Mouse (Mus musculus) liver, embryonic 11.5 days (tissue): Measurements from ENCODE around the gene Paf1. TPM values are rescaled to one million over a fixed set of nuclear protein-coding genes. Genes with fewer than 3 reads are reported as not detected.

Experiments
- ATAC-seq: fragments of 200-750 bp; cut with Nextera tagmentation; replicated peaks from 2 replicates; pipeline ENCODE4 v1.8.0; 2017; ENCODE audit warnings: moderate number of reproducible peaks, mild to moderate bottlenecking, moderate TSS enrichment, moderate library complexity; ENCODE audit not compliant: low FRiP score
- DNase-seq: peaks from one replicate; pipeline ENCODE4 v3.0.0-alpha.2; 2017; ENCODE audit warnings: low spot score
- H3K27ac ChIP-seq: fragments of 300-500 bp; sonication (generic); 2 replicates; pipeline ENCODE4 v1.5.1; 2014; ENCODE audit warnings: mild to moderate bottlenecking, low read depth, low read length, control low read depth
- H3K27me3 ChIP-seq: fragments of 300-500 bp; sonication (generic); replicated peaks from 2 replicates; pipeline ENCODE4 v1.6.1; 2014; ENCODE audit warnings: low read length, mixed read lengths; ENCODE audit not compliant: control insufficient read depth, insufficient read depth
- H3K36me3 ChIP-seq: fragments of 300-500 bp; sonication (generic); 2 replicates; pipeline ENCODE4 v1.6.1; 2014; ENCODE audit warnings: mild to moderate bottlenecking, low read length, moderate library complexity, mixed read lengths; ENCODE audit not compliant: control insufficient read depth, insufficient read depth
- H3K4me1 ChIP-seq: fragments of 300-500 bp; sonication (generic); replicated peaks from 2 replicates; pipeline ENCODE4 v1.6.1; 2014; ENCODE audit warnings: low read length, mixed read lengths; ENCODE audit not compliant: control insufficient read depth, insufficient read depth
- H3K4me2 ChIP-seq: fragments of 300-500 bp; sonication (generic); 2 replicates; pipeline ENCODE4 v1.6.1; 2014; ENCODE audit warnings: mild to moderate bottlenecking, control low read depth, moderate library complexity
- H3K4me3 ChIP-seq: fragments of 300-500 bp; sonication (generic); 2 replicates; pipeline ENCODE4 v1.5.1; 2014; ENCODE audit warnings: low read depth, low read length, control low read depth
- H3K9ac ChIP-seq: fragments of 300-500 bp; sonication (generic); 2 replicates; pipeline ENCODE4 v1.6.1; 2014; ENCODE audit warnings: low read depth, low read length, control low read depth
- H3K9me3 ChIP-seq: fragments of 300-500 bp; sonication (generic); 2 replicates; pipeline ENCODE4 v1.6.1; 2016; ENCODE audit warnings: low read length, inconsistent platforms, mixed read lengths; ENCODE audit not compliant: control insufficient read depth
- WGBS: fragments of 180-500 bp; shearing (Covaris S2); extraction: QIAGEN DNeasy Blood & Tissue Kit; methylation state at CpG from one replicate; pipeline ENCODE4 v1.1.7; 2014; 5-methylcytosine and 5-hydroxymethylcytosine counted together
- polyA plus RNA-seq: library from polyadenylated mRNA; unstranded; fragments of >200 nt; fragmentation: Nextera tagmentation; extraction: Ambion mirVana; gene quantifications from 2 replicates; pipeline ENCODE4 v1.2.1, GENCODE M21; 2014

Gene Paf1
- polyA plus RNA-seq, 1 experiment from 2014 or later, result 58.6 TPM

DNA sequence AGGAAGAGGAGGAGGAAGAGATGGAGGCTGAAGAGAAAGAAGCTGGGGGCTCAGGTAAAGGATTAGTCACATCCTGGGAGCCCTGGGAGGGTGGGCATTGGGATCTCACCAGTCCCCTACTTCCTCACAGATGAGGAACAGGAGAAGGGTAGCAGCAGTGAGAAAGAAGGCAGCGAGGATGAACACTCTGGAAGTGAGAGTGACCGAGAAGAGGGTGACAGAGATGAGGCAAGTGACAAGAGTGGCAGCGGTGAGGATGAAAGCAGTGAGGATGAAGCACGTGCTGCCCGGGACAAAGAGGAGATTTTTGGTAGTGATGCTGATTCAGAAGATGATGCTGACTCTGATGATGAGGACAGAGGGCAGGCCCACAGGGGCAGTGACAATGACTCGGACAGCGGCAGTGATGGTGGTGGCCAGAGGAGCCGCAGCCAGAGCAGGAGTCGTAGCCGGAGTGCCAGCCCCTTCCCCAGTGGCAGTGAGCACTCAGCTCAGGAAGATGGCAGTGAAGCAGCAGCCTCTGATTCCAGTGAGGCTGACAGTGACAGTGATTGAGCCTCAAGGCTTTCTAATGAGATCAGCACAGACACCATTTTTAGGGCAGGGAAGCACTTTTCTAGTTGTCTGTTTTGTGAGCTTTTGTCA is 6.1 kb downstream of the Paf1 start:
- Histone ChIP-seq H3K9me3 (no peaks in the 10 kb centered on the region), H3K4me3 (no peak overlapping the region), H3K9ac (no peak overlapping the region), H3K27me3 (no peaks in the 10 kb centered on the region), H3K4me2 (no peak overlapping the region), H3K36me3 (peaks cover 62% of the 10 kb centered on the region), H3K27ac (no peak overlapping the region), H3K4me1 (peaks cover under 1% of the 10 kb centered on the region)
- DNase-seq (no peak), ATAC-seq (no peak)
- 88% methylated on average over 10 of the region's 10 CpGs for WGBS

DNA sequence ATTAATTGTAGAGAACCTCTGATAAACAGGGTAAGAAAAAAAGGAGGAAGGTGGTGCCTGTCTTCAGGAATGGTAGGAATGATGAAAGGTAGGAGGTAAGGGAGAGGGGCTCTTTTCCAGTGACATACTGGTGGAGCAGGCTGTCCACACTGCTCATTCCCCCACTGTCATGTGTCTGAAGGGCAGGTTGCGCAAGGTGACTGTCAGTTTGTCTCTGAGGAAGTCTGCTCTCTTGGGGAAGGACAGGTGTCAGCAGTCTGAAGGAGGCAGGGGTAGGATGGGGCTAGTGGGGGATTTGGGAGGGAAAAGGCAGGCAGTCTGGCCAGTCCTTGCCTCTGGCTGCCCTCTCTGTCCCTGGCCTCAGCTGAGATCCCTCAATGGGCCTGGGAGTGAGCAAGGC is 8.3 kb downstream of the Paf1 start:
- no peaks in the 10 kb centered on the region for H3K9me3 ChIP-seq
- WGBS, result 95% methylated on average over 1 of the region's 1 CpGs
- no peak for ATAC-seq
- H3K4me3 ChIP-seq, result no peak overlapping the region
- H3K27ac ChIP-seq, result no peak overlapping the region
- no peak overlapping the region for H3K9ac ChIP-seq
- H3K4me2 ChIP-seq, result no peak overlapping the region
- no peak for DNase-seq
- no peaks in the 10 kb centered on the region for H3K27me3 ChIP-seq
- peaks cover 63% of the 10 kb centered on the region for H3K36me3 ChIP-seq
- H3K4me1 ChIP-seq, result no peaks in the 10 kb centered on the region

DNA sequence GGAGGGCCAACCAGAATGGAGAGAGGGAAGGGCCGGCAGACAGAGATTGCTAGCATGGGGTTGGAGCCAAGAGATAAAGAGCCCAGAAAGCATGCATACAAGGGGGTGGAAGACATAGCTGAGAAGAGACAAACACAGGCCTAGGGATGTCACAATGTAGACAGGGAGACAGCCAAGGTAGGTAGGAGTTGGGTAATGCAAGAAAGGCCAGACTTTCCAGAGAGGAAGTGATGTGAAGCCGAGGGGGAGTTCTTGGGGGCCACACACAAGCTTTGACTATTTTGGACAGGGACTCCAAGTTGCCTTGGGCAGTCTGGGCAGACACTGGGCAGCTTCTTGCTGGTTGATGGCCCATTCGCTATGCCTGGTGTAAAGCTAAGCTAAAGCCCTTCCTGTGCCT is 9.2 kb downstream of the Paf1 start:
- 72% methylated on average over 3 of the region's 3 CpGs for WGBS
- H3K27me3 ChIP-seq, result no peaks in the 10 kb centered on the region
- DNase-seq (no peak), ATAC-seq (no peak)
- no peak overlapping the region for H3K27ac ChIP-seq
- no peak overlapping the region for H3K4me3 ChIP-seq
- no peaks in the 10 kb centered on the region for H3K9me3 ChIP-seq
- H3K9ac ChIP-seq, result no peak overlapping the region
- H3K36me3 ChIP-seq, result peaks cover 63% of the 10 kb centered on the region
- no peak overlapping the region for H3K4me2 ChIP-seq
- no peaks in the 10 kb centered on the region for H3K4me1 ChIP-seq

DNA sequence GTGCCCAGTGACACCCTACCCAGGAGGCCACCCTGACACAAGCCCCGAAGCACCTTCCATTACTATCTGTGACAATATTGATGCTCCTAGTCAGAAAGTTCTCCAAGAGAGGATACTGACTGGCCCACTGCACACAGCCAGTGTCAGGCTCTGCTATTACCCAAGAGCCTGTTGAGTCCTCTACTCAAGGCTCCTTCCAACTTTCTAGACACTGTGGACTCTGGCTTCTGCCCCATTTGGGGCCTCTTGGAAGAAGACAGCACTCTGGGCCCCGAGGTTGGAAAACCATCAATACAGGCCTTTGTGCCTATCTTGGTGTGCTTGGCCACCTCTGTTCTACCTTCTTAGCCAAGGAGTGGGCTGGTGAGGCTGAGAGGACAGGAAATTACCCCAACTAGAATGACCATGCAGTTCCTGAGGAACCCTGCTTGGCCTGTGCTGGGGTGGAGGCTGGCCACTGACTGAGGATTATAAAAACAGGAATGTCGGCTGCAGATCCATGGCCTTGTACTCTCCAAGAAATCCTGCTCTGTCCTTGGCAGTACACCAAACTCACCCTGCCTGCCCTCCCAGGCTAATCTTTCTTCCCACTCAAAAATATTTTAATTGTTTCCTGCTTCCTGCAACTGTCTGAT is 18.2 kb downstream of the Paf1 start:
- no peak overlapping the region for H3K4me3 ChIP-seq
- H3K9ac ChIP-seq, result no peak overlapping the region
- H3K9me3 ChIP-seq, result no peaks in the 10 kb centered on the region
- no peak overlapping the region for H3K4me2 ChIP-seq
- ATAC-seq (no peak), DNase-seq (no peak)
- no peak overlapping the region for H3K27ac ChIP-seq
- H3K4me1 ChIP-seq, result no peaks in the 10 kb centered on the region
- WGBS, result 81% methylated on average over 3 of the region's 3 CpGs
- no peaks in the 10 kb centered on the region for H3K27me3 ChIP-seq
- H3K36me3 ChIP-seq, result peaks cover 38% of the 10 kb centered on the region

DNA sequence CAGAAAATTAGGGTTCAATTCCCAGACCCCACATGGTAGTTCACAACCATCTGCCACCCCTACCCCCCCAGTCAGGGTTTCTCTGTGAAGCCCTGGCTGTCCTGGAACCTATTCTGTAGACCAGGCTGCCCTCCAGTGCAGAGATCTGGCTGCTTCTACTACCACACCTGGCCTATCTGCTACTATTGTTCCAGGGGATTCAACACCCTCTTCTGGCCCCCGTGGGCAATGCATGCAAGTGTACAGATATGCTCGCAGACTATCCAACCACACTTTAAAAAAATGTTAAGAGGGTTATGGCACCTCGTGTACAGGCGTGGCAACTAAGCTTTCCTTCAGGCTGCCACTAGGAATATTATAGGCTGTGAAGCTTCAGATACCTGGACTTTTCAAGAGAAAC is 20.1 kb downstream of the Paf1 start:
- H3K27me3 ChIP-seq, result no peaks in the 10 kb centered on the region
- H3K9me3 ChIP-seq, result no peaks in the 10 kb centered on the region
- no peaks in the 10 kb centered on the region for H3K4me1 ChIP-seq
- 74% methylated on average over 4 of the region's 4 CpGs for WGBS
- H3K27ac ChIP-seq, result no peak overlapping the region
- no peak overlapping the region for H3K4me2 ChIP-seq
- no peak overlapping the region; the same call in 1 of the 2 replicates for H3K9ac ChIP-seq
- ATAC-seq, result no peak; the same call in 1 of the 2 replicates
- H3K4me3 ChIP-seq, result no peak overlapping the region
- DNase-seq, result no peak
- H3K36me3 ChIP-seq, result peaks cover 32% of the 10 kb centered on the region

DNA sequence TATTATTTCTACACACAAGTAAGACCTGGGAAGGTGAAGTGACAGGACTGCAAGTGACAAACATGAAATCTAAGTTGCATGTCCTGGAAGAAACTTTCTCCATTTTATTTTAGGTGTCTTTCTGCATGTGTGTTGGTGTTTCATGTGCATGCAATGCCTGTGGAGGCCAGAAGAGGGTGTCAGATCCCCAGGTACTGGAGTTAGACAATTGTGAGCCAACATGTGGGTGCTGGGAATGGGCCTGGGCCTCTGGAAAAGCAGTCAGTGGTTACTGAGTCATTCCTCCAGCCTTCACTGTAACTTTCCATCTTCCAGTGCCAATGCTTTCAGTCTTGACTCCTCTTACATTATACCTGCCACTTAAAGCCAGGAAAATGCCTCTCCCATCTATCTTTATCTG is 24.6 kb downstream of the Paf1 start:
- Histone ChIP-seq H3K9me3 (no peaks in the 10 kb centered on the region), H3K27me3 (no peaks in the 10 kb centered on the region), H3K36me3 (peaks cover 52% of the 10 kb centered on the region), H3K4me1 (no peaks in the 10 kb centered on the region), H3K4me3 (no peak overlapping the region), H3K27ac (no peak overlapping the region), H3K9ac (no peak overlapping the region), H3K4me2 (no peak overlapping the region)
- no peak for ATAC-seq
- DNase-seq, result no peak

DNA sequence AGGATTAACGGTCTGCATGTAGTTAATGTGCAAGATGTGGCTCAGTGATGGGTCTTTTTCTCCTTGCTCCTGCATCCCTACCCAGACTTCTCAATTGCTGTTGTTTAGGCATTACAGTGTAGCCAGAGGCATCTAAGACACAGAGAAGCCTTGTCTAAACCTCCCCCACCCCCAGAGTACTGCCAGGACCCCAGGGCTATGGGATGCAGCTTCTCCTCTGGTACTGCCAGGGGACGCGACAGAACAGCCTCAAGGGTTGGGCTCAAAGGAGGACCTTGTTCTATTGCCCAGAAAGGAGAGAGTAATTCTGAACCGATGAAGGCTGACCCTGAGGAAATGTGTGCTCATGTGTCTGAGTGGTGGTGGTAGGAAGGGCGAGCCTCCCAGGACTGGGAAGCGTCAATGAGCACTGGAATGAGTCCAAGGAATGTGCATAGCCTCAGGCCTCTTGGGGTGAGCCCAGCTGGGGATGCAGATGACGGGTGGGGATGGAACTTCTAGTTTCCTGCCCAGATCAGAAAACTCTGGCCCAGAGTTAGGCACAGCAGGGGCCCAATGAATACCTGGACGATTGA is 25.4 kb downstream of the Paf1 start:
- H3K9me3 ChIP-seq, result no peaks in the 10 kb centered on the region
- no peak overlapping the region for H3K9ac ChIP-seq
- WGBS, result 90% methylated on average over 8 of the region's 8 CpGs
- no peak overlapping the region for H3K4me2 ChIP-seq
- H3K4me1 ChIP-seq, result no peaks in the 10 kb centered on the region
- no peak overlapping the region for H3K27ac ChIP-seq
- H3K4me3 ChIP-seq, result no peak overlapping the region
- ATAC-seq, result no peak
- H3K27me3 ChIP-seq, result no peaks in the 10 kb centered on the region
- H3K36me3 ChIP-seq, result peaks cover 55% of the 10 kb centered on the region
- DNase-seq, result no peak

DNA sequence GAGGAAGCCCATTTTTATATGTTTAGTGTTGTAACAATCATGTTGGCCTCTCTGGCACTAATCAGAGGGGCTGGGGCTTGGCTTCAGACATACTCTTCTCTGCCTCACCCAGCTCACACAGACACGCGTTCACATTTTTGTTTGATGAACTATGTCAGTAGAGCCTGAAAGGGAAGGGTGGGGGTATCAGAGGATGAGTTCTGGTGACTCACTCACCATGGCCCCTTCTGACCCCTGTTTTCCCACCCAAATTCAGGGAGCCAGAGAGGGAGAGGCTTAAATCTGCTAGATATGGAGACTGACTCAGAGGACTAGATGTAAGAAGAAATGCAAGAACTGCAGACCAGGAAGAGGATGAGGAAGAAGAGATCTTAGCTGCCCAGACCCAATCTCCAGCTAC is 26.7 kb downstream of the Paf1 start:
- no peak overlapping the region for H3K9ac ChIP-seq
- peaks cover 49% of the 10 kb centered on the region for H3K36me3 ChIP-seq
- 98% methylated on average over 2 of the region's 2 CpGs for WGBS
- H3K27me3 ChIP-seq, result no peaks in the 10 kb centered on the region
- DNase-seq, result no peak
- H3K4me1 ChIP-seq, result no peaks in the 10 kb centered on the region
- ATAC-seq, result no peak
- no peak overlapping the region for H3K4me3 ChIP-seq
- no peak overlapping the region for H3K4me2 ChIP-seq
- H3K27ac ChIP-seq, result no peak overlapping the region
- H3K9me3 ChIP-seq, result no peaks in the 10 kb centered on the region

DNA sequence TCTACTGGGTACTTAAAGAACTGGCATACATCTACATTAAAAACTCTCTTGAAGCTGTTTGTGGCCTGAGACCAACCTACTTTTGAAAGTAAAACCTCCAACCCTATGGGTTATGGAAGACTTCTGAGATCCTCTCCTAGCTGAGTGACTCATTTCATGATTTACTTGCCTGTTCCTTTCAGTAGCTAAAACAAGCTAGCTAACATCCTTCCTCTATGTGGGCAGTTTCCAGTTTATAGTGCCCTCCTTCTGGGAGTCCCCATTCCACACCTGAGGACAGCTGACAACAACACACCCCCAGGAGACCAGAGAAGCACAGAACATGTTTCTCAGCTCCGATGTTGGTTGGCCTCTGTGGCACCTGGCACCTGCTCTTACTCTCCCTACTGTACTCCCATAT is 30.3 kb downstream of the Paf1 start:
- Histone ChIP-seq H3K9me3 (no peaks in the 10 kb centered on the region), H3K9ac (no peak overlapping the region), H3K27ac (no peak overlapping the region), H3K4me1 (no peaks in the 10 kb centered on the region), H3K4me3 (no peak overlapping the region), H3K27me3 (no peaks in the 10 kb centered on the region), H3K36me3 (peaks cover 37% of the 10 kb centered on the region), H3K4me2 (no peak overlapping the region)
- 81% methylated on average over 1 of the region's 1 CpGs for WGBS
- ATAC-seq (no peak), DNase-seq (no peak)
